ENCODE assay signal across 7 mouse cellular contexts in the genomic region with DNA sequence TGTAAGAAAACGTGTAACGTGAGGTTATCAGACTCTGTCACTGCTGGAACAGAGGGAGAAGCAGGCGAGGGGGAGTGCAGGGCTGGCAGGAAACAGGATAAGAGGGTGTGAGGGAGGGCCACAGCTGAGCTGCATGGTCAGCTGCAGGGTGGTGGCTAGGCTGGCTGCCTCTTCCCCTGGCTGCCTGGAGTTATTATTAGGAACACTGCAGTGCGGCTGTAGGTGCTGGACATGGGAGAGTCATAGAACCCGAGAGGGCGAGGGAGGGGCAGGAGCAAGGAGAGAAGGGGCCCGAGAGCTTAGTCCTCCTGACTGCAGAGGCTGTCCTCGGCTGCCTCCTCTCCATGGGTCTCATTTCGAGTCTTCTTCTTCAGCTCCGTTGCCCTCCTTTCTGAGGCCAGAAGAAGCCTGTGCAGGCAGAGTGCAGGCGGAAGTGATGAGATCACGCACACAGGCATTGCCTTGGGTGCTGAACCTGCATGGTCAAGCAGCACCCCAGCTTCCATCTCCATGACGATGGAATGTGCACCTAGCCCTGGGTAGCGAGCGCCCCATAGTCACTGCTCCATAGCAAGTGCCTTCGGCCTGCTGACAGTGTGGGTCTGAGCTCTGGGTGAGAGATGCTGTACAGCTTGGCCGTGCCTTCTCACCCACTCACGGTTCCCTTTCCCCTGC. TPM values are rescaled to one million over a fixed set of nuclear protein-coding genes. Genes with fewer than 3 reads are reported as not detected.
DNase-seq lines count a peak whose midpoint lies in the region; ATAC-seq and TF ChIP-seq lines count a peak whose summit lies in the region.

No protein-coding gene starts in this region.

- peaks cover 50% of the 10 kb centered on the region for H3K4me1 ChIP-seq in embryonic facial prominence, embryonic 15.5 days
- H3K4me1 ChIP-seq in midbrain, postnatal 0 days (ENCODE audit: insufficient read depth, low read length): peaks cover 25% of the 10 kb centered on the region; the same call in 1 of the 2 replicates

- TF ChIP-seq CTCF in midbrain, postnatal 0 days (IDR thresholded peaks at IDR 0.05): no peak

- H3K9ac ChIP-seq in embryonic facial prominence, embryonic 15.5 days: peak overlapping the region; percentile 23; the same call in 1 of the 2 replicates
- H3K9ac ChIP-seq in midbrain, postnatal 0 days (replicated peaks; ENCODE audit: low read length, poor library complexity, severe bottlenecking): peak overlapping the region; percentile 95; the same call in 1 of the 2 replicates

- intact Hi-C loops in heart, postnatal 10 days (cut with DNase I): loop anchor here (2.0 to 5.0 kb wide), 3 partner anchors 40 to 204 kb away; no protein-coding TSS in a partner anchor
- intact Hi-C loops in left cerebral cortex, postnatal 25 days (cut with DNase I): loop anchor here (2.0 to 5.0 kb wide), 3 partner anchors 16 to 124 kb away; a partner anchor contains a TSS

- no peaks in the 10 kb centered on the region for H3K27me3 ChIP-seq in embryonic facial prominence, embryonic 15.5 days
- no peaks in the 10 kb centered on the region for H3K27me3 ChIP-seq in midbrain, postnatal 0 days (ENCODE audit: insufficient read depth, low read length)

- no peaks in the 10 kb centered on the region for H3K9me3 ChIP-seq in embryonic facial prominence, embryonic 15.5 days (replicated peaks)
- H3K9me3 ChIP-seq in midbrain, postnatal 0 days (ENCODE audit: low read length): no peaks in the 10 kb centered on the region

- DNase-seq in right cerebral cortex, adult 18-20 months: peak; percentile 68
- DNase-seq in right cerebral cortex, postnatal 10 days (ENCODE audit: low spot score in 2 of 2): no peak
- DNase-seq in heart, postnatal 10 days: peak; percentile 79 to 86
- peak; percentile 57 to 79 for DNase-seq in left cerebral cortex, postnatal 25 days (ENCODE audit: low spot score in 2 of 2)
- no peak for DNase-seq in midbrain, postnatal 0 days (ENCODE audit: low spot score)
- no peak for DNase-seq in thymus, postnatal 4 days

- ATAC-seq in embryonic facial prominence, embryonic 15.5 days (ENCODE audit: insufficient number of reproducible peaks, low FRiP score, low TSS enrichment, low read depth): no peak
- ATAC-seq in midbrain, postnatal 0 days (ENCODE audit: low FRiP score): no peak

- peak overlapping the region; percentile 78 for H3K27ac ChIP-seq in embryonic facial prominence, embryonic 15.5 days (replicated peaks)
- peak overlapping the region; percentile 43; the same call in 1 of the 2 replicates for H3K27ac ChIP-seq in midbrain, postnatal 0 days (ENCODE audit: low read depth, low read length)

- 61% methylated on average over 18 of the region's 18 CpGs for WGBS in embryonic facial prominence, embryonic 15.5 days
- 63% methylated on average over 18 of the region's 18 CpGs for WGBS in midbrain, postnatal 0 days

- peaks cover 24% of the 10 kb centered on the region; the same call in 1 of the 2 replicates for H3K36me3 ChIP-seq in embryonic facial prominence, embryonic 15.5 days
- peaks cover 15% of the 10 kb centered on the region for H3K36me3 ChIP-seq in midbrain, postnatal 0 days (ENCODE audit: insufficient read depth, low read length)

- peak overlapping the region; percentile 21 for H3K4me2 ChIP-seq in embryonic facial prominence, embryonic 15.5 days (replicated peaks)
- H3K4me2 ChIP-seq in midbrain, postnatal 0 days (ENCODE audit: low read depth, low read length, poor library complexity, severe bottlenecking): peak overlapping the region; percentile 18; the same call in 1 of the 2 replicates

- no peak overlapping the region for H3K4me3 ChIP-seq in embryonic facial prominence, embryonic 15.5 days (replicated peaks)
- H3K4me3 ChIP-seq in midbrain, postnatal 0 days (ENCODE audit: low read depth, low read length): no peak overlapping the region

RNA-seq across cellular contexts. Expression of a gene that starts 3.3 kb away (rescaled TPM):
- polyA plus RNA-seq in embryonic facial prominence, embryonic 15.5 days (2015; fragmentation: Nextera tagmentation; extraction: Ambion mirVana): 30.3 and 37.6 TPM in 2 replicates
- 10 to 100 TPM; 13.0 to 17.8 TPM for total RNA-seq in heart, postnatal 10 days (2021)
- 10 to 100 TPM; 52.7 to 63.0 TPM for total RNA-seq in left cerebral cortex, postnatal 25 days (2021)
- total RNA-seq in midbrain, postnatal 0 days (2014; rRNA removed): 33.3 and 33.9 TPM in 2 replicates
- polyA plus RNA-seq in midbrain, postnatal 0 days (2015; fragmentation: Nextera tagmentation; extraction: Ambion mirVana): 19.0 and 20.4 TPM in 2 replicates

RNA-seq across cellular contexts. Expression of a gene that starts 16.7 kb away (rescaled TPM):
- 57.5 and 58.3 TPM in 2 replicates for polyA plus RNA-seq in embryonic facial prominence, embryonic 15.5 days (2015; fragmentation: Nextera tagmentation; extraction: Ambion mirVana)
- 10 to 100 TPM; 23.7 to 25.3 TPM for total RNA-seq in heart, postnatal 10 days (2021)
- total RNA-seq in left cerebral cortex, postnatal 25 days (2021): 10 to 100 TPM; 27.1 to 28.0 TPM
- total RNA-seq in midbrain, postnatal 0 days (2014; rRNA removed): 34.5 and 45.8 TPM in 2 replicates
- 41.4 and 42.6 TPM in 2 replicates for polyA plus RNA-seq in midbrain, postnatal 0 days (2015; fragmentation: Nextera tagmentation; extraction: Ambion mirVana)

RNA-seq across cellular contexts. Expression of a gene that starts 17.9 kb away (rescaled TPM):
- 1,507 and 1,606 TPM in 2 replicates for polyA plus RNA-seq in embryonic facial prominence, embryonic 15.5 days (2015; fragmentation: Nextera tagmentation; extraction: Ambion mirVana)
- 1,000 to 10,000 TPM; 3,414 to 3,559 TPM for total RNA-seq in heart, postnatal 10 days (2021)
- 1,000 to 10,000 TPM; 2,469 to 2,584 TPM for total RNA-seq in left cerebral cortex, postnatal 25 days (2021)
- 2,678 and 3,049 TPM in 2 replicates for total RNA-seq in midbrain, postnatal 0 days (2014; rRNA removed)
- polyA plus RNA-seq in midbrain, postnatal 0 days (2015; fragmentation: Nextera tagmentation; extraction: Ambion mirVana): 1,705 and 1,726 TPM in 2 replicates

RNA-seq across cellular contexts. Expression of a gene that starts 43.1 kb away (rescaled TPM):
- 97.2 and 98.7 TPM in 2 replicates for polyA plus RNA-seq in embryonic facial prominence, embryonic 15.5 days (2015; fragmentation: Nextera tagmentation; extraction: Ambion mirVana)
- total RNA-seq in heart, postnatal 10 days (2021): 10 to 100 TPM; 42.3 to 51.8 TPM
- total RNA-seq in left cerebral cortex, postnatal 25 days (2021): 10 to 100 TPM; 18.9 to 25.6 TPM
- total RNA-seq in midbrain, postnatal 0 days (2014; rRNA removed): 29.8 and 33.7 TPM in 2 replicates
- polyA plus RNA-seq in midbrain, postnatal 0 days (2015; fragmentation: Nextera tagmentation; extraction: Ambion mirVana): 18.4 and 21.0 TPM in 2 replicates

RNA-seq across cellular contexts. Expression of a gene that starts 43.2 kb away (rescaled TPM):
- polyA plus RNA-seq in embryonic facial prominence, embryonic 15.5 days (2015; fragmentation: Nextera tagmentation; extraction: Ambion mirVana): 198 and 212 TPM in 2 replicates
- total RNA-seq in heart, postnatal 10 days (2021): 100 to 1,000 TPM; 272 to 283 TPM
- total RNA-seq in left cerebral cortex, postnatal 25 days (2021): 10 to 100 TPM; 70.4 to 73.6 TPM
- 23.3 and 48.2 TPM in 2 replicates for total RNA-seq in midbrain, postnatal 0 days (2014; rRNA removed)
- polyA plus RNA-seq in midbrain, postnatal 0 days (2015; fragmentation: Nextera tagmentation; extraction: Ambion mirVana): 136 and 145 TPM in 2 replicates

Comparison
In these comparisons a context has a peak if more than half of its experiments do, and no peak if none do; other contexts are left out.
1. DNase-seq: peak in right cerebral cortex, adult 18-20 months (single experiment), heart, postnatal 10 days (2 of 2) and left cerebral cortex, postnatal 25 days (2 of 2); none in right cerebral cortex, postnatal 10 days (0 of 2), midbrain, postnatal 0 days (single experiment) and thymus, postnatal 4 days (single experiment).